Mouse (Mus musculus) G1E (cell line): Measurements from ENCODE around the gene Magi3.

Experiments
- CTCF ChIP-seq: IDR thresholded peaks from 2 replicates; pipeline ENCODE4 v1.5.1; 2012; ENCODE audit warnings: low read depth, low read length, inconsistent platforms, mixed read lengths
- GATA1 ChIP-seq: IDR thresholded peaks from 2 replicates; pipeline ENCODE4 v1.6.1; 2012; ENCODE audit warnings: borderline replicate concordance, low read length, inconsistent platforms, mixed read lengths
- GATA2 ChIP-seq: IDR thresholded peaks from 2 replicates; pipeline ENCODE4 v1.6.1; 2012; ENCODE audit warnings: low read depth, low read length, inconsistent platforms, borderline replicate concordance
- POLR2AphosphoS5 ChIP-seq: IDR thresholded peaks from 2 replicates; pipeline ENCODE4 v1.6.1; 2012; ENCODE audit warnings: low read depth, low read length, inconsistent platforms; ENCODE audit not compliant: insufficient replicate concordance
- TAL1 ChIP-seq: conservative IDR thresholded peaks from 2 replicates; pipeline ENCODE4 v1.6.1; 2012; ENCODE audit warnings: low read depth, low read length, inconsistent platforms, mixed read lengths

GRCm38 (mm10) chr3:104239376-104239775 is 19.2 kb upstream of the Magi3 start:
- no peak for TF ChIP-seq CTCF
- TF ChIP-seq TAL1 = no peak
- TF ChIP-seq GATA1 = no peak
- no peak for TF ChIP-seq POLR2AphosphoS5
- TF ChIP-seq GATA2 = no peak
